Mouse (Mus musculus) common myeloid progenitor, adult 5-6 weeks (primary cell): ENCODE measurements around the gene Thrb. TPM values are rescaled to one million over a fixed set of nuclear protein-coding genes. Genes with fewer than 3 reads are reported as not detected.

Source experiments
- ATAC-seq: replicated peaks from 2 replicates; pipeline ENCODE4 v1.8.0; 2016; ENCODE audit warnings: low read depth, mild to moderate bottlenecking, moderate TSS enrichment, inconsistent platforms; ENCODE audit not compliant: poor library complexity, severe bottlenecking
- total RNA-seq: library from RNA; stranded (forward); fragments of 200-1000, 187-1606 nt; gene quantifications from 2 replicates; pipeline ENCODE4 v1.2.3, GENCODE M21; 2017

The Thrb gene
- total RNA-seq, 1 experiment from 2014 or later: 0.73 TPM

- ATAC-seq: no peak
Observed at GRCm38 (mm10) chr14:17700228-17700627, 40.2 kb downstream of the Thrb start.

GRCm38 (mm10) chr14:17713297-17713904, 53.3 kb downstream of the Thrb start:
- ATAC-seq: no peak

GRCm38 (mm10) chr14:17719494-17719893, 59.4 kb downstream of the Thrb start:
- no peak for ATAC-seq

GRCm38 (mm10) chr14:17722824-17723445, 62.9 kb downstream of the Thrb start:
- no peak for ATAC-seq

GRCm38 (mm10) chr14:17724577-17724976, 64.5 kb downstream of the Thrb start:
- no peak for ATAC-seq

GRCm38 (mm10) chr14:17726906-17727305, 66.8 kb downstream of the Thrb start:
- ATAC-seq: no peak

GRCm38 (mm10) chr14:17727878-17728277, 67.8 kb downstream of the Thrb start:
- ATAC-seq: no peak

GRCm38 (mm10) chr14:17728889-17729288, 68.8 kb downstream of the Thrb start:
- no peak for ATAC-seq

- no peak for ATAC-seq
Observed at GRCm38 (mm10) chr14:17731020-17731419, 71.0 kb downstream of the Thrb start.

GRCm38 (mm10) chr14:17733077-17733778, 73.2 kb downstream of the Thrb start:
- no peak for ATAC-seq

GRCm38 (mm10) chr14:17733779-17734137, 73.7 kb downstream of the Thrb start:
- no peak for ATAC-seq

GRCm38 (mm10) chr14:17735440-17735839, 75.4 kb downstream of the Thrb start:
- no peak for ATAC-seq

GRCm38 (mm10) chr14:17740903-17741302, 80.8 kb downstream of the Thrb start:
- ATAC-seq: no peak

GRCm38 (mm10) chr14:17742264-17742663, 82.2 kb downstream of the Thrb start:
- no peak for ATAC-seq

- no peak for ATAC-seq
Observed at GRCm38 (mm10) chr14:17742902-17743712, 83.0 kb downstream of the Thrb start.

GRCm38 (mm10) chr14:17743713-17744158, 83.7 kb downstream of the Thrb start:
- ATAC-seq: no peak

GRCm38 (mm10) chr14:17747922-17748321, 87.9 kb downstream of the Thrb start:
- ATAC-seq: no peak

GRCm38 (mm10) chr14:17748945-17749344, 88.9 kb downstream of the Thrb start:
- no peak for ATAC-seq

- no peak for ATAC-seq
Observed at GRCm38 (mm10) chr14:17751911-17752310, 91.8 kb downstream of the Thrb start.

- no peak for ATAC-seq
Observed at GRCm38 (mm10) chr14:17753429-17753828, 93.4 kb downstream of the Thrb start.

- ATAC-seq: no peak
Observed at GRCm38 (mm10) chr14:17756732-17757131, 96.7 kb downstream of the Thrb start.
